Mouse (Mus musculus) liver, adult 2 months (tissue): Measurements from ENCODE around the gene Nkx2-3.

Source experiments
- CTCF ChIP-seq: fragments of 200-500 bp; IDR thresholded peaks from 2 replicates; pipeline ENCODE4 v1.5.1; 2011; ENCODE audit warnings: low read depth, low read length, control low read depth
- POLR2A ChIP-seq: fragments of 200-500 bp; IDR thresholded peaks from 2 replicates; pipeline ENCODE4 v1.6.1; 2011; ENCODE audit warnings: low read length, control low read depth; ENCODE audit not compliant: insufficient read depth; ENCODE audit errors: extremely low read depth

- TF ChIP-seq CTCF, result no peak
- no peak for TF ChIP-seq POLR2A
These were observed 7.5 kb upstream of the Nkx2-3 start for GRCm38 (mm10) chr19:43604492-43605120.
